ENCODE assay signal across 20 mouse cellular contexts in the genomic region with DNA sequence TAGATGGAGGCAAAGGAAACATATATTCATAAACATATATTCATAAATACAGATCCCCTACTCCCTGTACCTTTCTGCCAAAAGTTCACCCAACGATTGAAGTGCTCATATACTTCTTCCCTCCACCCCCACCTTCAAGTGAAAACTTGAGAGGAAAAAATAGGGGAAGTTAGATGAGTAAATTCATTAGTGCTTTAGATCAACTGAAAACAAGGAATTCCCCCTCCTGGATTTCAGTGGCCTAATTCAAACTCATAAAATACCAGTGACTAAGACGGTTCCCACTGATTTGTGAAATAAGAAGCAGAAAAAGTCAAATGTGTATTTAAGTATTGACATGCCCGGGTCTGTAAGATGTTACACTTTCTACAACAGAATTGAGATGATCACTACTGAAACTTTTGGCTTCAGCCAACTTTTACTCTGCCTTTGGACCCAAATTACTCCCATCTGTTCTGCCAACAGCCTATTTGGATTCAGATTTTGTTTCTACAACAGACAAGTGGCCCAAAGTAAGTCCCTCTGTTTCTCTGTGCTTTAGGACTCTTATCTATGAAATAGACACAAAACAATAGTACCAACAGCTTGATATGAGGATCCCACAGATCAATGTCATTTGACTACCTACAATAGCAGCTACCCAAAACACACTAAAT.
"Had no signal": no experiment of that assay in that cellular context is flagged by ENCODE, and none has a peak within 500 bp of the region (broad histone marks: within the 10 kb centered on the region; RNA-seq: fewer than 3 reads in every experiment).

No protein-coding gene starts in this region.

- H3K9me3 ChIP-seq: limb, embryonic 10.5 days; limb, embryonic 13.5 days; liver, embryonic 13.5 days; megakaryocyte, embryonic 14.5 days; neural tube, embryonic 13.5 days had no signal

- H3K4me3 ChIP-seq: limb, embryonic 10.5 days; limb, embryonic 13.5 days; liver, embryonic 13.5 days; megakaryocyte, embryonic 14.5 days; neural tube, embryonic 13.5 days had no signal

- ATAC-seq: lung, postnatal 0 days had no signal

- H3K36me3 ChIP-seq: limb, embryonic 10.5 days; limb, embryonic 13.5 days; liver, embryonic 13.5 days; neural tube, embryonic 13.5 days had no signal

- H3K27ac ChIP-seq: limb, embryonic 10.5 days; limb, embryonic 13.5 days; liver, embryonic 13.5 days; neural tube, embryonic 13.5 days; stomach, postnatal 0 days had no signal

- H3K9ac ChIP-seq: limb, embryonic 13.5 days; liver, embryonic 13.5 days; lung, embryonic 14.5 days; neural tube, embryonic 13.5 days had no signal

- H3K4me1 ChIP-seq: limb, embryonic 10.5 days; limb, embryonic 13.5 days; liver, embryonic 13.5 days; neural tube, embryonic 13.5 days had no signal

- H3K27me3 ChIP-seq: limb, embryonic 13.5 days; liver, embryonic 13.5 days; megakaryocyte, embryonic 14.5 days; neural tube, embryonic 13.5 days had no signal

- H3K4me2 ChIP-seq: limb, embryonic 13.5 days; liver, embryonic 13.5 days; lung, embryonic 14.5 days; midbrain, embryonic 11.5 days; neural tube, embryonic 13.5 days had no signal

- DNase-seq: kidney, adult 18-20 months; kidney, postnatal 10 days; kidney, postnatal 36 days; layer of hippocampus, postnatal 36 days; liver; liver, embryonic 13.5 days; lung, embryonic 14.5 days; midbrain, embryonic 14.5 days; retina, postnatal 1 day; right cerebral cortex, postnatal 25 days; thymus, adult 2 months; thymus, postnatal 14 days; thymus, postnatal 4 days had no signal
